Mouse (Mus musculus) spleen, adult 2 months (tissue): ENCODE results near the gene Gm21119.
"Not testable (repeated sequence)": the region's sequence is repeated elsewhere in the genome, so short reads cannot be mapped to it uniquely, and the experiment has no call there.

Experiments
- CTCF ChIP-seq: fragments of 200-500 bp; IDR thresholded peaks from 2 replicates; pipeline ENCODE4 v1.5.1; 2011; ENCODE audit warnings: mild to moderate bottlenecking, inconsistent platforms; ENCODE audit not compliant: insufficient read depth, insufficient read length, insufficient replicate concordance; ENCODE audit errors: extremely low read depth
- POLR2A ChIP-seq: fragments of 200-500 bp; IDR thresholded peaks from 2 replicates; pipeline ENCODE4 v1.6.1; 2011; ENCODE audit warnings: low read depth, low read length, inconsistent platforms

- not testable (repeated sequence) for TF ChIP-seq CTCF, POLR2A
These were observed 17.6 kb upstream of the Gm21119 start for GRCm38 (mm10) chr8:20596842-20597708.
